Comparison of ENCODE assay signal across 8 mouse cellular contexts in the genomic region with DNA sequence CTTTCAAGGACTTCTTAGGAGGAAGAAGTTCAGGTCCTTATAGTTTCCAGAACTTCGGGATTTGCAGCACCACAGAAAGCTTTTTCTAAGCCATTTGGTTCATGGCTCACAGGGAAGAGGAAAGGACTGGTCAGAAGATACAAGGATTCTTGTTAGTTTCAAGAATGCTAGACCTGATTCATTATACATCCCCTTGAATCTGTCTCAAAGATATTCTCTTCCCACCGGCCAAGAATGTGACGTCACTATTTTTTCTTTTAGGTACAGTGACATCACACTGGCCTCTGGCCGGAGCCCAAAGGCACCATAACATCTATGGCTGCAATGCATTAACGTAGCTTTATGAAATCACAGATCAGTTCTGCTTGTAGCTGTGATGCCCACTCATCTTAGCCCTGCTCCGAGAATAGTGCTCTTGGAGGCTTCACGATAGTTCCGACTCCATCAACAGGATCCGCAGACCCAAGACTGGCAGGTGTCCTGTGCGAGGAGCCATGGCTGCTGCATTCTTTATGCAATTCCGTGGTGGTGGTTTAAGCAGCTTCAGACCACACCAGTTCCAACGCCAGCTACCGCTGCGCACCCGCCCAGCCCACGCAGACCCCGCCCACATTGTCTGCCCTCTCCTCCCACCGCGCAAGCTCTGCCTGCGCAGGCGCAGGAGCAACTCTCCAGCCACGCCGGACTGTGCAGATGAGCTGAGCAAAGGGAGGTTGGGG. TPM values are rescaled to one million over a fixed set of nuclear protein-coding genes. Genes with fewer than 3 reads are reported as not detected.
A peak's percentile ranks its signal among the peaks of the same experiment; 100 is the strongest.
DNase-seq lines count a peak whose midpoint lies in the region; ATAC-seq and TF ChIP-seq lines count a peak whose summit lies in the region.

No protein-coding gene starts in this region.

- H3K9ac ChIP-seq in embryonic facial prominence, embryonic 12.5 days = peak overlapping the region; percentile 33; the same call in 1 of the 2 replicates
- H3K9ac ChIP-seq in lung, embryonic 14.5 days = peak overlapping the region; percentile 47

- peak overlapping the region; percentile 53 for H3K4me2 ChIP-seq in embryonic facial prominence, embryonic 12.5 days (replicated peaks)
- peak overlapping the region; percentile 75 for H3K4me2 ChIP-seq in lung, embryonic 14.5 days

- under 1% methylated on average over 23 of the region's 23 CpGs for WGBS in embryonic facial prominence, embryonic 12.5 days
- WGBS in kidney, adult 2 months = 2% methylated on average over 23 of the region's 23 CpGs
- 1% methylated on average over 23 of the region's 23 CpGs for WGBS in lung, embryonic 14.5 days

- TF ChIP-seq CTCF in kidney, adult 2 months (conservative IDR thresholded peaks at IDR 0.05; ENCODE audit: insufficient read depth, insufficient read length, low read depth, low read length) = no peak
- no peak for TF ChIP-seq CTCF in lung, embryonic 14.5 days (IDR thresholded peaks at IDR 0.05; ENCODE audit: low read depth)

- DNase-seq in right cerebral cortex, postnatal 10 days (ENCODE audit: low spot score in 2 of 2) = peak; percentile 66 to 78
- DNase-seq in right cerebral cortex, adult 18-20 months = no peak
- peak; percentile 63 to 66 for DNase-seq in heart, adult 9 months (ENCODE audit: low spot score in 2 of 2)
- peak; percentile 66 for DNase-seq in kidney, adult 2 months
- peak; percentile 94 for DNase-seq in lung, embryonic 14.5 days
- DNase-seq in retina, embryonic 14.5 days (ENCODE audit: low spot score) = peak; percentile 85
- no peak for DNase-seq in thymus, postnatal 25 days

- H3K4me3 ChIP-seq in embryonic facial prominence, embryonic 12.5 days = peak overlapping the region; percentile 36
- H3K4me3 ChIP-seq in kidney, adult 2 months (ENCODE audit: insufficient read depth, low read depth, low read length) = peak overlapping the region; percentile 38
- H3K4me3 ChIP-seq in lung, embryonic 14.5 days (ENCODE audit: low read depth, low read length) = peak overlapping the region; percentile 39

- peak overlapping the region; percentile 63; the same call in 1 of the 2 replicates for H3K27ac ChIP-seq in embryonic facial prominence, embryonic 12.5 days
- H3K27ac ChIP-seq in kidney, adult 2 months (ENCODE audit: insufficient read depth, low read depth, low read length) = no peak overlapping the region
- no peak overlapping the region for H3K27ac ChIP-seq in lung, embryonic 14.5 days (ENCODE audit: low read depth)

- peak; percentile 75 for ATAC-seq in embryonic facial prominence, embryonic 12.5 days (ENCODE audit: insufficient number of reproducible peaks, insufficient read depth, low FRiP score, low TSS enrichment)
- ATAC-seq in lung, embryonic 14.5 days (ENCODE audit: insufficient read depth) = peak; percentile 94

- no peak for TF ChIP-seq POLR2A in kidney, adult 2 months (IDR thresholded peaks at IDR 0.05; ENCODE audit: low read depth, low read length)

- peaks cover 30% of the 10 kb centered on the region for H3K27me3 ChIP-seq in embryonic facial prominence, embryonic 12.5 days
- H3K27me3 ChIP-seq in kidney, adult 2 months (replicated peaks; ENCODE audit: control insufficient read depth, insufficient read depth, low read length) = no peaks in the 10 kb centered on the region
- H3K27me3 ChIP-seq in lung, embryonic 14.5 days (ENCODE audit: insufficient read depth, low read length) = peaks cover 26% of the 10 kb centered on the region

- peaks cover 27% of the 10 kb centered on the region for H3K4me1 ChIP-seq in embryonic facial prominence, embryonic 12.5 days
- H3K4me1 ChIP-seq in kidney, adult 2 months (ENCODE audit: control insufficient read depth, insufficient read depth, low read length) = no peaks in the 10 kb centered on the region
- H3K4me1 ChIP-seq in lung, embryonic 14.5 days (ENCODE audit: insufficient read depth) = peaks cover 10% of the 10 kb centered on the region; the same call in 1 of the 2 replicates

- no peaks in the 10 kb centered on the region for H3K9me3 ChIP-seq in embryonic facial prominence, embryonic 12.5 days
- no peaks in the 10 kb centered on the region for H3K9me3 ChIP-seq in lung, embryonic 14.5 days (ENCODE audit: low read depth, low read length)

- no peaks in the 10 kb centered on the region for H3K36me3 ChIP-seq in embryonic facial prominence, embryonic 12.5 days
- no peaks in the 10 kb centered on the region for H3K36me3 ChIP-seq in kidney, adult 2 months (ENCODE audit: control insufficient read depth, insufficient read depth, low read length)
- H3K36me3 ChIP-seq in lung, embryonic 14.5 days (ENCODE audit: insufficient read depth) = peaks cover 20% of the 10 kb centered on the region

RNA-seq across cellular contexts. Expression of gene Osr1, which starts 14.6 kb away (rescaled TPM):
- 87.4 and 88.0 TPM in 2 replicates for polyA plus RNA-seq in embryonic facial prominence, embryonic 12.5 days (2016; fragmentation: Nextera tagmentation; extraction: Ambion mirVana)
- polyA plus RNA-seq in kidney, adult 2 months (2012; rRNA removed) = 4.0 and 5.3 TPM in 2 replicates
- polyA plus RNA-seq in lung, embryonic 14.5 days (2014; fragmentation: Nextera tagmentation; extraction: Ambion mirVana) = 23.3 and 28.5 TPM in 2 replicates

Comparison
In these comparisons a context has a peak if more than half of its experiments do, and no peak if none do; other contexts are left out.
1. DNase-seq: peak in right cerebral cortex, postnatal 10 days (2 of 2), heart, adult 9 months (2 of 2), kidney, adult 2 months (single experiment), lung, embryonic 14.5 days (single experiment) and retina, embryonic 14.5 days (single experiment); none in right cerebral cortex, adult 18-20 months (single experiment) and thymus, postnatal 25 days (single experiment).
2. Peak in every context shown above with its lines, with median percentiles within 50 percentile points of each other: H3K4me3 ChIP-seq.